20 mouse cellular contexts compared by ENCODE assay signal in the genomic region with DNA sequence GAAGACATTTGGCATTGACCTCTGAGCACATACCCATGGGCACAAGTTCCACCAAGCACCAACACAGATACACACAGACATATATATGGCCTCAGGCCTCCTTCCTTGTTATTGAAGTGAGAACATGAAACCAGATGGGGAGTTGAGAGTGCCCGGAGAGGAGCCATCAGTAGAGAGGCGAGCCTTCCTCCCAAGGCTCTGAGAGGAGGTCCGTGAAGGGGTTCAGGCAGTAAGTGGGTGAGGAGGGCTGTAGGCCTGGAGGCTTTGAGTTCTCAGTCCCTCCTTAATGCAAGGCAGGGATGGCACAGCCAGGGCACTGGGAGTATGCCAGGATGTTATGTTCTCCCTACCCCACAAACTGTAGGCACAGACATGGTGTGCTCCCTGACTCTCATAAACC. TPM values are rescaled to one million over a fixed set of nuclear protein-coding genes. Genes with fewer than 3 reads are reported as not detected.
DNase-seq lines count a peak whose midpoint lies in the region; ATAC-seq and TF ChIP-seq lines count a peak whose summit lies in the region.
"Not testable (repeated sequence)": the region's sequence is repeated elsewhere in the genome, so short reads cannot be mapped to it uniquely, and the experiment has no call there.
"Had no signal": no experiment of that assay in that cellular context is flagged by ENCODE, and none has a peak within 500 bp of the region (broad histone marks: within the 10 kb centered on the region; RNA-seq: fewer than 3 reads in every experiment).

No protein-coding gene starts in this region.

- not testable (repeated sequence) for H3K27me3 ChIP-seq in embryonic facial prominence, embryonic 13.5 days; forebrain, postnatal 0 days (ENCODE audit: insufficient read depth, low read length)

- not testable (repeated sequence) for DNase-seq in forebrain, postnatal 0 days
- DNase-seq in heart, adult 11 months: peak; percentile 54

- H3K9me3 ChIP-seq in embryonic facial prominence, embryonic 13.5 days; forebrain, postnatal 0 days (ENCODE audit: low read length): not testable (repeated sequence)

- TF ChIP-seq CTCF in forebrain, postnatal 0 days (IDR thresholded peaks at IDR 0.05; ENCODE audit: low read depth): not testable (repeated sequence)

- WGBS in embryonic facial prominence, embryonic 13.5 days: 71% methylated on average over 3 of the region's 3 CpGs
- 65% methylated on average over 2 of the region's 3 CpGs for WGBS in forebrain, postnatal 0 days

- not testable (repeated sequence) for H3K27ac ChIP-seq in embryonic facial prominence, embryonic 13.5 days; forebrain, postnatal 0 days (ENCODE audit: low read depth, low read length)

- H3K4me2 ChIP-seq in embryonic facial prominence, embryonic 13.5 days; forebrain, postnatal 0 days (ENCODE audit: low read depth): not testable (repeated sequence)

- not testable (repeated sequence) for H3K4me1 ChIP-seq in embryonic facial prominence, embryonic 13.5 days; forebrain, postnatal 0 days (ENCODE audit: insufficient read depth)

- not testable (repeated sequence) for H3K4me3 ChIP-seq in embryonic facial prominence, embryonic 13.5 days; forebrain, postnatal 0 days (ENCODE audit: low read depth, low read length)

- peak; percentile 52; the same call in 1 of the 2 replicates for ATAC-seq in embryonic facial prominence, embryonic 13.5 days (ENCODE audit: insufficient number of reproducible peaks, insufficient read depth, low FRiP score, low TSS enrichment, low read depth)
- peak; percentile 50; the same call in 1 of the 2 replicates for ATAC-seq in forebrain, postnatal 0 days

- not testable (repeated sequence) for H3K9ac ChIP-seq in embryonic facial prominence, embryonic 13.5 days; forebrain, postnatal 0 days

- not testable (repeated sequence) for H3K36me3 ChIP-seq in embryonic facial prominence, embryonic 13.5 days; forebrain, postnatal 0 days (ENCODE audit: insufficient read depth)

RNA-seq across cellular contexts. Expression of gene Tex101, which starts 16.2 kb away (rescaled TPM):
- polyA plus RNA-seq in embryonic facial prominence, embryonic 13.5 days (2015; fragmentation: Nextera tagmentation; extraction: Ambion mirVana): not detected in 2 replicates
- not detected in 2 replicates for total RNA-seq in forebrain, postnatal 0 days (2014; rRNA removed)
- polyA plus RNA-seq in forebrain, postnatal 0 days (2015; fragmentation: Nextera tagmentation; extraction: Ambion mirVana): not detected in 2 replicates
- total RNA-seq: adrenal gland, adult 18-20 months; adrenal gland, adult 2 months; adrenal gland, adult 8-10 months; adrenal gland, postnatal 10 days; adrenal gland, postnatal 14 days; adrenal gland, postnatal 25 days; adrenal gland, postnatal 36 days; adrenal gland, postnatal 4 days; CH12.LX had no signal
- polyA plus RNA-seq: activated CD4-positive, CD25-positive, alpha-beta regulatory T cell, adult 4 months; adrenal gland, adult 2 months; brain, embryonic 14.5 days; C2C12; CD4-positive, CD25-positive, alpha-beta regulatory T cell, adult 4 months; G1E; Patski had no signal

RNA-seq across cellular contexts. Expression of gene BC049730, which starts 16.3 kb away (rescaled TPM):
- polyA plus RNA-seq in embryonic facial prominence, embryonic 13.5 days (2015; fragmentation: Nextera tagmentation; extraction: Ambion mirVana): not detected in 2 replicates
- total RNA-seq in forebrain, postnatal 0 days (2014; rRNA removed): not detected in 2 replicates
- not detected in 2 replicates for polyA plus RNA-seq in forebrain, postnatal 0 days (2015; fragmentation: Nextera tagmentation; extraction: Ambion mirVana)
- total RNA-seq: adrenal gland, adult 18-20 months; adrenal gland, adult 2 months; adrenal gland, adult 8-10 months; adrenal gland, postnatal 10 days; adrenal gland, postnatal 14 days; adrenal gland, postnatal 25 days; adrenal gland, postnatal 36 days; adrenal gland, postnatal 4 days; CH12.LX; ES-E14; G1E; MEL had no signal
- polyA plus RNA-seq: activated CD4-positive, CD25-positive, alpha-beta regulatory T cell, adult 4 months; adrenal gland, adult 2 months; brain, embryonic 14.5 days; C2C12; CD4-positive, CD25-positive, alpha-beta regulatory T cell, adult 4 months; G1E; Patski had no signal

RNA-seq across cellular contexts. Expression of gene Gm4763, which starts 34.0 kb away (rescaled TPM):
- polyA plus RNA-seq in embryonic facial prominence, embryonic 13.5 days (2015; fragmentation: Nextera tagmentation; extraction: Ambion mirVana): not detected in 2 replicates
- not detected in 2 replicates for total RNA-seq in forebrain, postnatal 0 days (2014; rRNA removed)
- not detected in 2 replicates for polyA plus RNA-seq in forebrain, postnatal 0 days (2015; fragmentation: Nextera tagmentation; extraction: Ambion mirVana)
- total RNA-seq: adrenal gland, adult 18-20 months; adrenal gland, adult 2 months; adrenal gland, adult 8-10 months; adrenal gland, postnatal 10 days; adrenal gland, postnatal 14 days; adrenal gland, postnatal 25 days; adrenal gland, postnatal 36 days; adrenal gland, postnatal 4 days; CH12.LX; ES-E14; G1E; MEL had no signal
- polyA plus RNA-seq: activated CD4-positive, CD25-positive, alpha-beta regulatory T cell, adult 4 months; adrenal gland, adult 2 months; brain, embryonic 14.5 days; C2C12; CD4-positive, CD25-positive, alpha-beta regulatory T cell, adult 4 months; G1E; Patski had no signal

RNA-seq across cellular contexts. Expression of gene Lypd3, which starts 56.3 kb away (rescaled TPM):
- polyA plus RNA-seq in embryonic facial prominence, embryonic 13.5 days (2015; fragmentation: Nextera tagmentation; extraction: Ambion mirVana): 13.7 and 16.0 TPM in 2 replicates
- 0.23 and 0.33 TPM in 2 replicates for total RNA-seq in forebrain, postnatal 0 days (2014; rRNA removed)
- polyA plus RNA-seq in forebrain, postnatal 0 days (2015; fragmentation: Nextera tagmentation; extraction: Ambion mirVana): 0.67 and 1.3 TPM in 2 replicates
- total RNA-seq: CH12.LX, G1E, MEL had no signal
- polyA plus RNA-seq: activated CD4-positive, CD25-positive, alpha-beta regulatory T cell, adult 4 months; C2C12; CD4-positive, CD25-positive, alpha-beta regulatory T cell, adult 4 months; G1E; Patski had no signal
